Mouse (Mus musculus) ES-Bruce4 (cell line): ENCODE results near the gene Sost.

Experiments
- CTCF ChIP-seq: IDR thresholded peaks from one replicate; pipeline ENCODE4 v1.8.1; 2011; ENCODE audit warnings: low read depth, low read length
- EP300 ChIP-seq: IDR thresholded peaks from 2 replicates; pipeline ENCODE4 v1.6.1; 2011; ENCODE audit warnings: low read depth, low read length; ENCODE audit not compliant: insufficient read depth
- POLR2A ChIP-seq: IDR thresholded peaks from one replicate; pipeline ENCODE4 v1.8.1; 2011; ENCODE audit warnings: low read length; ENCODE audit not compliant: insufficient read depth

- no peak for TF ChIP-seq CTCF
- TF ChIP-seq EP300, result no peak
- no peak for TF ChIP-seq POLR2A
Measured at GRCm38 (mm10) chr11:101991813-101992212, 25.0 kb upstream of the Sost start.
